Mouse (Mus musculus) frontal cortex, adult (tissue): ENCODE measurements around the gene Nacc1.

Source experiments
- ATAC-seq: cut with Nextera tagmentation; 2 replicates; pipeline ENCODE4 v1.9.2; 2017; ENCODE audit warnings: mild to moderate bottlenecking, moderate library complexity, mixed read lengths; ENCODE audit not compliant: low TSS enrichment

Gene Nacc1

DNA sequence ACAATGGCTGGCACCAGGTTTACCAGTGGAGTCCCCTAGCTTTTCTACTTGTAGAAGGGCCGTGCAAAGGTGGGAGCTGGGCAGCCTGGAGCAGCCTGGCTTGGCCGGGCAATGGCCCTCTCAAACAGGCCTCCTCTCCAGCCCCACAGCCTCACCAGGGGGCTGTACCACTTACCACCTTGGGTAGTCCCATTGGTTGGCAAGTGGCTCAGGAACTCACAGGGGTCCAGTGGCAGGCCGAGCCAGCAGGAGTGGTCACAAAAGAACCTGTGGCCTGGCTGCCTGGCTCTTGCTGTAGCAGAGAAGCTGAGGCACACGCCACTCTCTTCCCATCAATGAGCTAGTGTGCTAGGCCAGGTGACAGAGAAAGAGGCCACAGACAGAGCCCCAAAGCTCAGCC is 26.5 kb upstream of the Nacc1 start:
- no peak for ATAC-seq

- no peak for ATAC-seq
Observed at GRCm38 (mm10) chr8:84713381-84713780, 25.7 kb upstream of the Nacc1 start.

DNA sequence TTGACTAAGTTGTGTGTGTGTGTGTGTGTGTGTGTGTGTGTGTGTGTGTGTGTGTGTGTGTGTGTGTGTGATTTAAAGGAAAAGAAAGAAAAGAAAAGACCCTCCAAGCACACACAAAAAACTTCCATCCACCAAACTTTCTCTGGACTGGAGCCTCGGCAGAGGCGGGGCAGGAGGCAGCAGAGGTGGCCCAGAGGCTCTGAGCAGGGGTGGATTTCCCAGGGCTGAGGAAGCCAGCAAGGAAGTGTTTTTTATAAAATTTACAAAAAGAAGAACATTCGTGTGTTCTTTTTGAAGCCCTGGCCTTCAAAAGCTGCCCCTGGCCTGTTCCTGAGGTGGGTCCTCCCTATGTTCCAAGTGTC is 25.1 kb upstream of the Nacc1 start:
- no peak for ATAC-seq

- no peak for ATAC-seq
Observed at GRCm38 (mm10) chr8:84711933-84712758, 24.5 kb upstream of the Nacc1 start.

- no peak for ATAC-seq
Observed at GRCm38 (mm10) chr8:84711312-84711711, 23.6 kb upstream of the Nacc1 start.

DNA sequence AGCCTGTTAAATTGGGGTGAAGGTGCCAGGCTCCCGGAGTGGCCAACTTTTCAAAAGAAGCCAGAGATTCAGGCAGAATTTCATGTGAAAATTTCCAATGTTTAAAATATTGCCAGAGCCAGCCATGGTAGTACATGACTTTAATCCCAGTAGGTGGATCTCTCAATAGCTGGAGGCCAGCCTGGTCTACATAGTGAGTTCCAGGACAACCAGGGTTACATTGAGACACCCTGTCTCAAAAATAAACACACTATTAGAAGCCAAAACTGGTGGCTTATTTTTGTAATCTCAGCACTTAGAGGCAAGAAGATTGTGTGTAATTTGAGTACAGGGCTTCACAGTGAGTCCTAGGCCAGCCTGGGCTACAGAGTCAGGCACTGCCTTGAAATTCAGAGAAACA is 22.3 kb upstream of the Nacc1 start:
- ATAC-seq = no peak

DNA sequence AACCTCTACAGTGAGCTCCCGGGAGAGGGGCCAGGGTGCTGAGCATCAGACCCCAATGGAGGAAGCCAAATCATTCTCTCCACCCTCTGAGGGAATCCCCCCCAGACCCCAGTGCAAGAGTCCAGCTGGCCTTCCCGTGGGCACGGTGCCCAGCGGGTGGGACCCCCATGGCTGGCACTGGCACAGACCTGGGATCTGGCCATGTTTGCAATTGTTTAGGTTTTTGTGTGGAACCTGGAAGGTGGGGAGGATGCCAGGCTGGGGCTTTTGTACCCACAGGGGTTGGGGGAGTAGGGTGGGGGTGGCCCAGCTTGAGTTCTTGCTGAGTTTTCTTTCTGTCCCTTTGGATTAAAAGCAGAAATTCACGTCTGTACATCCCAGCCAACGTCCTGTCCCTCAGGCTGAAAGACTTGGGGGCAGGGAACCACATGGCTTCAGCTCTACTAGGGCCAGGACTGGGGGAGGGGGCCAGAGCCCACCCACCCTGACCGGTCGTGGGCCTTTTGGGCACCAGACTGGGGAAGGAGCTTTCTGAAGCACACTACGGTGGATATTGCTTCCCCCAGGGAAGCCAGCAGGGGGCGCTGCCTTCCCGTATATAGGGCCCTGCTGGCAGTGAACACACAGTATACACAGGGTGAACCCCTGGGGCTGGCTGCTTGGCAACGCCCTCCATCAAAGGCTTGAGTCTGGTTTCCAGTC is 21.3 kb upstream of the Nacc1 start:
- ATAC-seq = peak; percentile 66; the same call in 1 of the 2 replicates

DNA sequence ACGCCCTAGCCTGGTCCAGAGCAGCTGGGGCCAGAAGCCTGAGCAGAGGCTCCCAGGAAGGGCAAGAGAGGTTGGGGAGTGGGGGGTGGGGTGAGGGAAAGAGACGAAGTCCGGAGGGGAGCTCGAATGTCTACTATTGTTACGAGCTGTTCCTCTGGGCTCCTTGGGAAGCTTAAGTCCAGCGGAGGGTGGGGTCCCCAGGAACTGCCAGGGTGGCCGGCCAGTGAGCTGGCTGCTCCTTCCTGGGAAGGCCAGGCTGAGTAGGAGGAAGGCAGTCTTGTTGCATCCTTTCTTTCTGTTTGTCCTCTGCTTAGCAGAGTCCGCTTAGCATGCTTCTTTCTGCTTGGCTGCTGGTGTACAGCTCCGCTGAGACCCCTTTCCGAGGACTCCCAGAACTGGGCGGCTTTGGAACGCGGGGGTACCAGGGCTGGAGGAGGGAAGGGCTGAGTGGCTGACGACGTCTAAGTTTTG is 20.4 kb upstream of the Nacc1 start:
- ATAC-seq = no peak

DNA sequence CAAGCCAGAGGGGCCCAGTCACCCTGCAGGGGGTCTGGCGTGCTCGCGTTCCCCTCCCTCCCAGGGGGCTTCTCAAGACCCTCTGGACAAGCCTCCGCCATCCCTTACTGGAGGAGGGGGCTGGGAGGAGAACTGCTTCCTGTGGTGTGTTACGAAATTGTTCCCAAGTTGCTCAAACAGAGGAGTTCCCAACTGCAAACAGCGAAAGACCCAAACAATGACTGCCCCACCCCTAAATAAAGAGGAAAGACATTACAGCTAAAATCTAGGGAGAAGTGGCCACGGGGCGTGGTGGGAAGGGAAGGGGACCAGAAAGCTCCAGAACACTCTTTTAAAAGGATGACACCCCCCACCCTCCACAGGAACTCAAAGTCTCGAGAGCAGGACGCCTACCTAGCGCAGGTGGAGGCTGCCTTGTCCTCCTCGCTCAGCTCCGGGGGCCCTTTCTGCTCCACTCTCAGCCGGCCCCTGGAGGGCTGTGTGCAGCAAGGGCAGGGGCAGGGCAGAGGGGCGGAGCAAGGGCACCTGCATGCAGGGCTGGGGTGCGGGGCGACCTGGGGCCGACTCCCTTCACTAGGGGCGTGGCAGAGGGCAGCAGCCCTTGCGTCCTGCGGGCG is 19.7 kb upstream of the Nacc1 start:
- ATAC-seq = no peak

DNA sequence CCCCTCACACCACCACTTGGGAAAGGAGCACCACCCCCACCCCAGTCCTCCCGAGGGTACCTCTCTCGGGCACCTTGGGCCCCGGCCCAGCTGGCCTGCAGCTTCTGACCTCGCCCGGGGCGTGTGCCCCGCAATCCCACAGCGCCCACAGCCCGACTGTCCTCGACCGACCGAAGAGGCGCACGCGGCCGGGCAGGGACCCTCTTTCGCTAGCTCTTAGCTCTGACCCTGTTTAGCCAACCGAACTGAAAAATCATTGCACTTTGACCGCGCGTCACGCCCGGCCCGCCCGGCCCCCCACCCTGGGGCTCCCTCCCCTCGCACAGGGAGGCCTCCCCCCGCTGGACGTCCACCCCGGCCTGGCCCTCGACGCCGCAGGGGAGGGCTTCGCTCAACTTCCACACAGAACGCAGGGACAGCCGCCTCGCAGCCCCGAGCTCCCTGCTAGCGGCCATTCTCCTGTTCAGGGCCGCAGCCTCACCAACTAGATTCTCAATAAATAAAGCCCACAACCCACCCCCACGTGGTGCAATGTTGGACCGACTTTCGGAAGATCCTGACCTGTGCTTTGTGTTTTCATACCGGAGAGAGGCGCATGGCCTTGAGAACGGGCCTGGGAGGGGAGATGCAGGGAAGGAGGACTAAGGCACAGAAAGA is 19.1 kb upstream of the Nacc1 start:
- no peak for ATAC-seq

DNA sequence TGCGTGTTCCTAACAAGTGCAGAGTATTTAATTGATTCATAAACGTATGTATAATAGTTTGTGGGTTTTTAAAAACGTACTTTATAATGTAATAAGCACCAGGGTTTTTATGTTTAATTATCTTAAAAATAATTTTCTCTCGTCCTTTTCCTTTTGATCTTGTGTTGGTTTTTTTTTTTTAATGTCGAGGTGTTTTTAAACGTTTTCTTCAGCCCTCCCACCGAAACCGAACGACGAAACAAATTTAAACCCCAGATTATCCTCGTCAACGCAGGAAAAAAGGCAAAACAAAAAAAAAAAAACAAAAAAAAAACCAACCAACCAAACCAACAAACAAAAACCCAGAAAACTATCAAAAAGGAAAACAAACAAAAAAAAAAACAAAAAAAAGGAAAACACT is 18.3 kb upstream of the Nacc1 start:
- no peak for ATAC-seq

- ATAC-seq = no peak
Observed at GRCm38 (mm10) chr8:84704867-84705831, 17.5 kb upstream of the Nacc1 start.

DNA sequence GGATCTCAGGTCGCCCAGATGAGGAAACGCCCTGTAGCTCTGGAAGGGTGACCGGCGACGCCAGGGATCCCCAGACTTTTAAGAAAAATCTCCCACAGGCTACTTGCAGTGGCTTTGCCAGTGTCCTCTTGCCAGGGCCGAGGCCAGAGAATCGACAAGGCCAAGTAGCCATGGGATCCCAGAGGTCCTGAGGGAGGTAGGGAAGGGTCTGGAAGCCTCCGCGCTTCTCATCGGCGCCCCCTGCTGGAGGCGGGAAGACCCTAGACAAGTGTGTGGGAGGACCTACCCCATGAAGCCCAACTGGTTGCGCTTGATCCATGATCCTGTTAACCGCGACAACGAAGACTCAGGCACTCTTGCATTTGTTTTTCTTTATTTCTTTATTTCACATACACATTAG is 16.7 kb upstream of the Nacc1 start:
- no peak for ATAC-seq

DNA sequence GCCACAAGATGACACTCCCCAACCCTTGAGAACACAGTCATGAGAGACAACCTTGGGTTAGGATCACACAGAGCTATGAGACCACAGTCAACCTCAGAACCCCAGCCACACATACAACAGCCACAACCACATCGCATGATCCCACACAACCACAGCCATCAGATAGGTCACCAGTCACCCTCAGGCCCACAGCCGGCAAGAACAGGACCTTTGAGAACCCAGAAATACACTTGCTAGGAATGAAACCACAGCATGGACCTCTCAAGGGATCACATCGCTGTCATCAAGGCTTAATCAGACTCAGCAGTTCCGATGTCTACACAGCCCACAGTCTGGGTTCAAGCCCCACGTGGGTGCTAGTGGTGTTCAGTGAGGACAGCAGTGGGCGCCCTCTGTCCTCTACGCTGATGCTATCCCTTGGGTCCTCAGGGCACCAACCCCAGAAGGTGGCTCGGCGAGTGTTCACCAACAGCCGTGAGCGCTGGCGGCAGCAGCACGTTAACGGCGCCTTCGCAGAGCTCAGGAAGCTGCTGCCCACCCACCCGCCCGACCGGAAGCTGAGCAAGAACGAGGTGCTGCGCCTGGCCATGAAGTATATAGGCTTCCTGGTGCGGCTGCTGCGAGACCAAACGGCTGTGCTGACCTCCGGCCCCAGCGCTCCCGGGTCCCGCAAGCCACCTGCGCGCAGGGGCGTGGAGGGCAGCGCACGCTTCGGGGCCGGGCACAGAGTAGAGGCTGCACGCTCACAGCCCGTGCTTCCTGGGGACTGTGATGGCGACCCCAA is 16.0 kb upstream of the Nacc1 start:
- no peak for ATAC-seq

DNA sequence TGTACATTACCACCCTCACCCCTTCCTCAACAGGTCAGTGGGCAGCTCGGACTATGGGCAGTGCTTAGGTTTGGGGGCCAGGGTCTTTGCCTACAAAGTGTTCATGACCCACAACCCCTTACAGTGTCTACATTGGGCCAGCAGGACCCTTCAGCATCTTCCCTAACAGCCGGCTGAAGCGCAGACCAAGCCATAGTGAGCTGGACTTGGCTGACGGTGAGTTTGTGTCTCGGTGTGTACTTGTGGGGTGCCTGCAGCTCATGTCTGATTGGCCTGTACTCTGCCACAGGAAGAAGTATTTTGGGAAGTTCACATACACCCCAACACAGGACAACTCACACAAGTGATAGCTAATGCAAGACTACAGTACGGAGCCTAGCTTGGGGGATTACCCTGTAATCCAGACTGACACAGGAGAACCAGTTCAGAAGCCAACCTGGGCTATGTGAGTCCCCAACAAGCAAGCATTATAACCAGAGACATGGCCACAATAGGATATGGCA is 15.4 kb upstream of the Nacc1 start:
- no peak for ATAC-seq

DNA sequence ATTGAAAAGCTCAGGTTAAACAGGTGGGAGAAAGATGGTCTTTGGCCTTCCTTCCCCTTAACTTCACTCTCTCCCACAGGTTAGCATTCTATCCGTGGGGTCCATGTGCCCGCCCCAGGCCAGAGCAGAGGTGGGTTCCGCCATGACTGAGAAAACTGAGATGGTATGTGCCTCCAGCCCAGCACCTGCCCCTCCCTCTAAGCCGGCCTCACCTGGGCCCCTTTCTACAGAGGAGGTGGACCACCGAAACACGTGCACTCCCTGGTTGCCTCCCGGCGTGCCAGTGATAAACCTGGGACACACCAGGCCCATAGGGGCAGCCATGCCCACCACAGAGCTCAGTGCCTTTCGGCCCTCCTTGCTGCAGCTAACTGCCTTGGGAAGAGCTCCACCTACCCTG is 14.9 kb upstream of the Nacc1 start:
- ATAC-seq = no peak

DNA sequence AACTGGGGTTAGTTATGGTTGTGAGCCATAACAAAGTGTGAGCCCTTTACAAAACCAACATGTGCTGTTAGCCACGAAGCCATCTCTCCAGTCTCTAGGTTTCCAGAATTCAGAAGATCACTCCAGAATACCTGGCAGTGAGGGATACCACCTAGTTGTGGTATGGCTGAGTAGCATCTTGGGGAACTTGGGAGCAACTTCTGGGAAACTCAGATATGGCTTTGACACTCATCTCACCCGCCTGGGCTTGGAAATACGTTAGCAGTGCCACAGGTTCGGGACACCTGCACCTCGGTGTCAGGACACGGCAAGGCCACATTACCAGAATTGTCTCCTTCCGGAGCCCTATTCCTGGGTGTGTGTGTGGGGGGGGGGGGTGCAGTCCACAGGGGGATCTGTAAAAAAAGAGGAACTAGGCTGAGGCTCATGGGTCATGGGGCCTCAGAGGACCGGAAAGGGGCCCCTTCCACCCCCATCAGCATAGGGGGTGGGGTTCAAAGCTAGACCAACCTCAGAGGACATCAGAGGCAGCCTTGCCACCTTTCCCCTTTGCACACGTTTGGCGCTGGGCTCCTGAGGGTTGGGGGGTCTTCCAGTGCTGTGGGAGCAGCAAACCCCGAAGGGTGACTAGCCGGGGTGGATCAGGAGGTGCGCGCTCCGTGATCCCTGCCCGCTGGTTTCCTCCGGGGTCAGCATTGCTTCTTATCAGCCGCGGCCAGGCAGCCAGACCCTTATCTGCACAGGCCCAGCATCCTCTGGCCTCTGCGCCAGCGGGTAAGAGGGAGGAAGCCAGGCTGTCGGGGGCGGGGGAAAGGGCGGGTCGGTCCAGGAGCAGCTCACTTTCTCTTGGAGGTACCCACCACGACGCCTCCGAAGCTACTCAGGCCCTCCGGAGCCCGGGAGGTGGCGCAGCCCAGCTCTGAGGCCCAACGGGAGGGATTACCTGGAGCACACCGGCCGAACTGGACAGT is 13.6 kb upstream of the Nacc1 start, which contains the start of gene Lyl1:
Gene Lyl1 (plus strand): TSS at position 517 of the 971 bp plus-strand sequence.
- no peak for ATAC-seq

DNA sequence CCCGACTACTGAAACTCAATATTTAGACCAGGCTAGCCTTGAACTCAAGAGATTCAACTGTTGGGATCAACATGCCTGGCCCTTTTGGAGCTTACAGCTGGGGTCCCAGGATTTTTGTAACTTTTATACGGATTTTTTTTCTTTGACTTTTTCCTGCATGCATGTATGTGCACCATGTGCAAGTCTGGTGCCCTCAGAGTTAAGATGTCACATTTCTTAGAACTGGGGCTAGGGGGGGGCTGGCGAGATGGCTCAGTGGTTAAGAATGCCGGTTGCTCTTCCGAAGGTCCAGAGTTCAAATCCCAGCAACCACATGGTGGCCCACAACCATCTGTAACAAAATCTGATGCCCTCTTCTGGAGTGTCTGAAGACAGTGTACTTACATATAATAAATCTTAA is 12.9 kb upstream of the Nacc1 start:
- no peak for ATAC-seq

DNA sequence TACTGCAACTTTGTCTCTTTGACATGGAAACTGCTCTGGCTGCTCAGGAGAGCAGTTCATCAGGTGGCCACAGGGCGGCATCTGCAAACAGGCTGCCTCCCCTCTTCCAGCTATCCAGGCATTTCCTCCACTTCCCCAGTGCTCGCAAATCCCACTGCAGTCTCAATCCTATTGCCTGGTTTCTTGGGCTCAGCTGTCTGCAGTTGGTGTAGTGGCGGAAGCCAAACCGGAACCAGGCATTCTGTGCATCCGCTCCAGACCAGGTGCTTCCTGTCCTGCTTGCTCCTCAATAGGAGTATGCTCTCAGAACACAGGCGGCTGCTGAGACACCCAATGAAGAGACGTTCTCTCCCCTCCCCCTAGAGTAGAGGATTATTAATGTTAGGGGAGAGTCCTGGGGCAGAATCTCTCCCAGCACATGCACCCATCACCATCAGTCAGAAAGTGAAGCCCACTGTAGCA is 12.2 kb upstream of the Nacc1 start:
- peak; percentile 53 for ATAC-seq
